Mouse (Mus musculus): ENCODE data around the gene Il12rb1.
A peak's percentile ranks its signal among the peaks of the same experiment; 100 is the strongest.

DNA sequence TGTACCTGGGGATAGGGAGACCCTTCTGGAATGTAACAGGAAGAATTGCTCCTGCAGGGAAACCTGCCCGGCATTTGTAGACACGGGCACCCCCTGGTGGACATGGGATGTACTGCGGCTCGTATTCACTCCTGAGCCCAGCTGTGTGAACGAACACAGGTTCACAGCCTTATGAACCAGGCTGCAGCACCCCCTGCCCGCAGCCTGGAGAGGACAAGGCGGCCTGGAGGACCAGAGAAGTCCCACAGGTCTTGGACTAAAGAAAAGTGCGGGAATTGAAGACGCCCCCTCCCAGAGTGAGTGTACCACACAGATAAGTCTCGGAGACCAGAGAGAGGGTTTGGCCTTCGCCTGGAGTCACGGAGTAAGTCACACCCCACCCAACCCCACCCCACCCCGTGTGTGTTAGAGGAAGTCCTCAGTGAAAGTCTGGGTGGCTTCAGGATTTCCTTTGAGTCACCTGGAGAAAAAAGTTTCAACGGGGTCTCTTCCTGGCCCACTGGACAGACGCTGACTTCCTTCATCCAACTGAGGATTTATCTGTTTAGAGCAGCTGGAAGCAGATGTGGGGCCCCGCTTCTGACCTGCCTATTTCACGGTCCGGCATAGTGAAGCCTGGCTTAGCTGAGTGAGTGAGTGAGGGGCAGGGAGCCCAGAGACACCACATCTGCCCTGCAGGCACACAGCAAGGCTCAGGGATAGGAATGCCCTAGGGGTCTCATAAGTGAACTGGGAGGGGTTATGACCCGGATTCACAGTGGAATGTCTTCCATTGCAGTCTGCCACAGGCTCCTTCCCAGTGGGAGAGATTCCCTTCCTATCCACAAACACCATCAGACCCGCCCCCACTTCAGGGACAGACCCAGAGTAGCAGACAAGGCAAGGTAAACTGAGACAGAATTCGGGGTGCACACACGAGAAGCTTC lies 33.2 kb downstream of the Il12rb1 start:
- TF ChIP-seq CTCF (IDR thresholded peaks at IDR 0.05; ENCODE audit: extremely low read depth, insufficient read depth, low read length), result peak; percentile 93
- TF ChIP-seq POLR2A (IDR thresholded peaks at IDR 0.05; ENCODE audit: extremely low read depth, insufficient read depth, low read length), result no peak

Measured in cortical plate, adult 2 months (tissue).